Mouse (Mus musculus): ENCODE data around the gene Larp1b. TPM values are rescaled to one million over a fixed set of nuclear protein-coding genes. Genes with fewer than 3 reads are reported as not detected.
"Not testable (repeated sequence)": the region's sequence is repeated elsewhere in the genome, so short reads cannot be mapped to it uniquely, and the experiment has no call there.

Larp1b gene
- polyA plus RNA-seq (2015; fragmentation: Nextera tagmentation; extraction: Ambion mirVana), result 7.8 and 8.4 TPM in 2 replicates

GRCm38 (mm10) chr3:40949170-40949902, at the start of gene Larp1b:
Larp1b (plus strand) TSS chr3:40949828.
- peak within 1 kb of the TSS; percentile 94 for H3K9ac ChIP-seq
- WGBS (ENCODE audit: insufficient replicate concordance), result under 1% methylated on average over 65 of the region's 66 CpGs
- peaks cover 33% of the 10 kb centered on the region for H3K4me1 ChIP-seq (replicated peaks)
- H3K9me3 ChIP-seq (replicated peaks), result no peaks in the 10 kb centered on the region
- peak within 1 kb of the TSS; percentile 92 for H3K27ac ChIP-seq
- peak within 1 kb of the TSS; percentile 91 for H3K4me3 ChIP-seq (replicated peaks)
- peaks cover 13% of the 10 kb centered on the region for H3K27me3 ChIP-seq
- peak; percentile 91 for ATAC-seq (ENCODE audit: low read depth)
- no peaks in the 10 kb centered on the region for H3K36me3 ChIP-seq
- H3K4me2 ChIP-seq, result peak within 1 kb of the TSS; percentile 97
- peak; percentile 100 for DNase-seq

DNA sequence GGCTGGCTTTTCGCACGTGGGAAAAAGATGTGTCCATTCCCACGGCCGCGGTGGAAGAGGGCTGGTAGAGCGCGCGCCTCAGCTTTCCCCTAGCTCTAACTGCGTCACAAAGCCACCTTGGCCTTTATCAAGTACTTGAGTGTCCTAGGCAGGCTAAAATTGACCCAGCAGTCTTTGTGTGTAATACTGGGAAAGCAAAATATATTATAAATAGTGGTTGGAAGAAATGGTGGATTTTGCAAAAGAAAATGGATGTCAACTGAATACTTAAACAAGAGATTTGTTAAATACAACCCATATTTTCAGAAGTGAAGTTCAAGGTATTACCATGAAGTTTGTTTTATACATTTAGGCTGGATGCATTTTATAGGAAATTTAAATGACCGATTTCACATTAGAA, 47.2 kb upstream of the Larp1b start, which contains the start of gene 1700034I23Rik:
Gene 1700034I23Rik (minus strand): TSS at position 101 of the 400 bp plus-strand sequence.
- WGBS (ENCODE audit: insufficient replicate concordance), result 92% methylated on average over 8 of the region's 10 CpGs
- H3K9ac ChIP-seq; H3K36me3 ChIP-seq; H3K4me2 ChIP-seq; ATAC-seq (ENCODE audit: low read depth); H3K4me3 ChIP-seq (replicated peaks); H3K4me1 ChIP-seq (replicated peaks); H3K27me3 ChIP-seq; DNase-seq; H3K9me3 ChIP-seq (replicated peaks); H3K27ac ChIP-seq: not testable (repeated sequence)

GRCm38 (mm10) chr3:40938189-40938588, 11.4 kb upstream of the Larp1b start:
- WGBS (ENCODE audit: insufficient replicate concordance), result 66% methylated on average over 5 of the region's 5 CpGs

DNA sequence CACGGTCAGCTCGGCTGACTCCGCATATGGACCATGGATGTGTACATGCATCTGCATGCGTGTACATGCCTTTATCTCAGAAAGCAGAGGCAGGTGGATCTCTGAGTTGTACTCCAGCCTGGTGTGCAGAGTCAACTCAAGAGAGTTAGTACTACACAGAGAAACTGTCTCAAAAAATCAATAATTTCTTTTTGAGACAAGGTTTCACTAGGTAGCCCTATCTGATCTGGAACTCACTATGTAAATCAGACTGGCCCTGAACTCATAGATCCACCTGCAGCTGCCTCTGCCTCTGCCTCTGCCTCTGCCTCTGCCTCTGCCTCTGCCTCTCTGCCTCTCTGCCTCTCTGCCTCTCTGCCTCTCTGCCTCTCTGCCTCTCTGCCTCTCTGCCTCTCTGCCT, 11.0 kb upstream of the Larp1b start:
- Histone ChIP-seq H3K4me3 (replicated peaks) (no peak overlapping the region), H3K27ac (no peak overlapping the region), H3K27me3 (no peaks in the 10 kb centered on the region), H3K9me3 (replicated peaks) (no peaks in the 10 kb centered on the region), H3K36me3 (peaks cover 4% of the 10 kb centered on the region; the same call in 1 of the 2 replicates), H3K9ac (no peak overlapping the region), H3K4me2 (no peak overlapping the region), H3K4me1 (replicated peaks) (no peaks in the 10 kb centered on the region)
- 80% methylated on average over 4 of the region's 4 CpGs for WGBS (ENCODE audit: insufficient replicate concordance)
- DNase-seq (no peak), ATAC-seq (ENCODE audit: low read depth) (no peak)

More at GRCm38 (mm10) chr3:40938189-40938588, 11.4 kb upstream of the Larp1b start:
- H3K9me3 ChIP-seq (replicated peaks), result no peaks in the 10 kb centered on the region
- H3K4me3 ChIP-seq (replicated peaks), result no peak overlapping the region
- no peaks in the 10 kb centered on the region for H3K4me1 ChIP-seq (replicated peaks)
- peaks cover 4% of the 10 kb centered on the region; the same call in 1 of the 2 replicates for H3K36me3 ChIP-seq
- H3K4me2 ChIP-seq, result no peak overlapping the region
- H3K27me3 ChIP-seq, result no peaks in the 10 kb centered on the region
- H3K9ac ChIP-seq, result no peak overlapping the region
- DNase-seq (no peak), ATAC-seq (ENCODE audit: low read depth) (no peak)
- H3K27ac ChIP-seq, result no peak overlapping the region

- Histone ChIP-seq H3K27ac (no peak overlapping the region), H3K4me1 (replicated peaks) (no peaks in the 10 kb centered on the region), H3K4me3 (replicated peaks) (no peak overlapping the region), H3K9me3 (replicated peaks) (no peaks in the 10 kb centered on the region), H3K9ac (no peak overlapping the region), H3K36me3 (peaks cover 1% of the 10 kb centered on the region; the same call in 1 of the 2 replicates), H3K4me2 (no peak overlapping the region), H3K27me3 (no peaks in the 10 kb centered on the region)
- no peak for DNase-seq
- no peak for ATAC-seq (ENCODE audit: low read depth)
These were observed 10.6 kb upstream of the Larp1b start for GRCm38 (mm10) chr3:40939019-40939418.

DNA sequence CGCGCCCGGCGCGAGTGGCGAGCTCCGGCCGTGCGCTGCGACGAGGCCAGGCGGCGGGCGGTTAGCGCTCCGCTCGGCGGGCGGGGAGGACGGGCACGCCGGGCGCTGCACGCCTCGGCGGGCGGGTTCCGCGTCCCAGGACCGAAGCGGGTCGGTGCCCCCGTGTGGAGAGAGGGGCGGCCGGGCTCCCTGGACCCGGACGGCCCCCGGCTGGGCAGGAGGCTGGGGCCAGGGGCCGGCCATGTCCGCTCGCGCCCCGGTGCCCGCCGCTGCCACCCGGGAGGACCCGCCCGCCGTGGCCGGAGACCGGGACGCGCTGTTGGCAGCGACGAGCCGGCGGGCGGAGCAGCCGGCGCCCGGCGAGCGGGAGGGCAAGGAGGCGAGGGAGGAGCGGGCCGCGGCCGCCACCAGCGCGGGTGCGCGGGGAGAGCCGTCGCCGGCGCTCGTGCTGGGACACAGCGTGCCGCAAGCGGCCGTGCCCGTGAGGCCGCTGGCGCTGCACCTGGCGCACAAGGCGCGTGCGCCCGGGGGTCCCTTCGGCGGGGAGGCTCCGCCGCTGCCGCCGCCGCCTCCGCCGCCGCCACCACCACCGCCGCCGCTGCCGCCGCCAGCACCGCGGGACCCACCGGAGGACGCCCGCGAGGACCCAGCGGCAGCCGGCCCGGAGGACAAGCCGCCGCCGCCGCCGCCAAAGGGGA, 424 bp downstream of the Larp1b start:
- peaks cover 33% of the 10 kb centered on the region for H3K4me1 ChIP-seq (replicated peaks)
- ATAC-seq (ENCODE audit: low read depth) (peak; percentile 13), DNase-seq (peak; percentile 38)
- H3K27me3 ChIP-seq, result peaks cover 13% of the 10 kb centered on the region
- no peaks in the 10 kb centered on the region for H3K36me3 ChIP-seq
- peak overlapping the region; percentile 92 for H3K27ac ChIP-seq
- peak overlapping the region; percentile 91 for H3K4me3 ChIP-seq (replicated peaks)
- H3K4me2 ChIP-seq, result peak overlapping the region; percentile 97
- H3K9me3 ChIP-seq (replicated peaks), result no peaks in the 10 kb centered on the region
- under 1% methylated on average over 63 of the region's 118 CpGs for WGBS (ENCODE audit: insufficient replicate concordance)
- peak overlapping the region; percentile 94 for H3K9ac ChIP-seq

DNA sequence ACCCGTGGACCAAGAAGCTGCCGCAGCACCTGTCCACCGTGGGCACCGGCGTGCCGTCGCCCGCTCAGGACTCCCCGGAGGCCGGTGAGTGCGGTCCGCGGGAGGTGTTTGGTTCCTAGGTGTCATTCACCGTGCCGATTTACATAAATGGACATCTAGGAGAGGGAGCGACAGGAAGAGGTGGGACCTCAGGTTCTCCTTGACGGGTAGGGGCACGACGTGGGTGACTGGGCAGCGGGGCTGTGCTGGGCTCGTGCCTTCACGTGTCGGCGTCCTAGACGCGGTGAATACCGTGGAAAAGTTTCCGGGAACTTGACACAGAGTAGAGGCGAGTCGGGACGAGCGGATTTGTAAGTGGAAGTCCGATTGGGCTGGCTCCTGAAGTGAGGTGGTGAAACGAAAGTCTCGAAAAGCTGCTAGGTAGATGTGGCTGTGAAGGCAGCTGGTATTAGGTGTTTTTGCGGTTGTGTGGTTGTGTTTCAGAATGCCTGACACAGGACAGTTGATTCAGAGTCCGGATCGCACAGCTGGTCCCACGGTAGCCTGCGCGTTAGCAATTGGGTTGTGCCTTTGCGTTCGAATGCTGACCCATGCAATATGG, 1.1 kb downstream of the Larp1b start:
- DNase-seq, result peak; percentile 62
- H3K4me3 ChIP-seq (replicated peaks), result peak overlapping the region; percentile 91
- peaks cover 33% of the 10 kb centered on the region for H3K4me1 ChIP-seq (replicated peaks)
- WGBS (ENCODE audit: insufficient replicate concordance), result under 1% methylated on average over 43 of the region's 43 CpGs
- peak overlapping the region; percentile 97 for H3K4me2 ChIP-seq
- H3K36me3 ChIP-seq, result no peaks in the 10 kb centered on the region
- peak overlapping the region; percentile 94 for H3K9ac ChIP-seq
- peaks cover 13% of the 10 kb centered on the region for H3K27me3 ChIP-seq
- peak overlapping the region; percentile 92 for H3K27ac ChIP-seq
- H3K9me3 ChIP-seq (replicated peaks), result no peaks in the 10 kb centered on the region
- ATAC-seq (ENCODE audit: low read depth), result peak; percentile 24

DNA sequence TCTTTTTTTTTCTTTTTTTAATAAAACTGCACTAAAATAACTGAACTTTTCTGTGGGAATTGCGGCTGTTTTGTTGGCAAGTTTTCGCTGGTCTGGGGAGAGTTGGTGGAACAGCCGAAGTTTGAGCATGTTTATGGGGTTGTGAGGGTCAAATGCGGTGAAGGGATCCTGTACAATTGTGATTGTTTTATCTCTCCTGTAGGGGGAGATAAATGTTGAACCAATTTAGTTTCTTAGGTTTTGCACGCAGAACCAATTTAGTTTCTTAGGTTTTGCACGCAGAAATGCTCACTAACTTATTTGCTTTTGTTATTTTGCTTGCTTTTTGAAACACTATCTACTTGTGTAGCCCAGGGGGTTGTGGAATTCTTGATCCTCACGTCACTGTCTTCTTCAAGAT, 1.7 kb downstream of the Larp1b start:
- peak overlapping the region; percentile 92; the same call in 1 of the 2 replicates for H3K27ac ChIP-seq
- peak overlapping the region; percentile 91 for H3K4me3 ChIP-seq (replicated peaks)
- DNase-seq (peak; percentile 11), ATAC-seq (ENCODE audit: low read depth) (no peak)
- no peaks in the 10 kb centered on the region for H3K36me3 ChIP-seq
- H3K27me3 ChIP-seq, result peaks cover 13% of the 10 kb centered on the region
- peaks cover 36% of the 10 kb centered on the region for H3K4me1 ChIP-seq (replicated peaks)
- H3K9me3 ChIP-seq (replicated peaks), result no peaks in the 10 kb centered on the region
- H3K4me2 ChIP-seq, result peak overlapping the region; percentile 97
- peak overlapping the region; percentile 94 for H3K9ac ChIP-seq
- 6% methylated on average over 7 of the region's 7 CpGs for WGBS (ENCODE audit: insufficient replicate concordance)

DNA sequence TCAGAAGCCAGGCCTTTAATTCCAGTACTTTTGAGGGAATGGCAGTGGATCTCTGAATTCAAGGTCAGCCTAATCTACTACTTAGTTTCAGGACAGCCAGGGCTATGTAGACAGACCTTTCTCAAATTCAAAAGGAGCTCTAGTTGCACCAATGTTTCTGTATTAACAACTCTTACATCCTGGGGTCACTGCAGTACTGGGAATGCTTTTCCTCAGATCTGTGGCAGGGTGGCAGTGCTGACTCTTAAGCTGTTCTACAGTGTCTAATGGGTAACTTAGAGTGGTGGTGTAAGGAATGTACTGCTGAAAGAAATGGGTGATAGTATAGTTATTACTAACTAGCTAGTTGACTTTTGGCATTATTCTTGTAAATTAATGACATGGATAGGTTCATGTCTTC, 3.0 kb downstream of the Larp1b start:
- peaks cover 36% of the 10 kb centered on the region for H3K4me1 ChIP-seq (replicated peaks)
- ATAC-seq (ENCODE audit: low read depth), result no peak
- H3K27ac ChIP-seq, result no peak overlapping the region
- no peak overlapping the region; the same call in 1 of the 2 replicates for H3K9ac ChIP-seq
- H3K36me3 ChIP-seq, result no peaks in the 10 kb centered on the region
- H3K9me3 ChIP-seq (replicated peaks), result no peaks in the 10 kb centered on the region
- H3K4me3 ChIP-seq (replicated peaks), result no peak overlapping the region
- H3K27me3 ChIP-seq, result peaks cover 12% of the 10 kb centered on the region
- no peak for DNase-seq
- H3K4me2 ChIP-seq, result peak overlapping the region; percentile 97

GRCm38 (mm10) chr3:40954792-40955191, 5.2 kb downstream of the Larp1b start:
- Histone ChIP-seq H3K9ac (no peak overlapping the region), H3K4me1 (replicated peaks) (peaks cover 29% of the 10 kb centered on the region), H3K4me3 (replicated peaks) (no peak overlapping the region), H3K27ac (no peak overlapping the region), H3K27me3 (no peaks in the 10 kb centered on the region), H3K36me3 (no peaks in the 10 kb centered on the region), H3K4me2 (no peak overlapping the region), H3K9me3 (replicated peaks) (no peaks in the 10 kb centered on the region)
- ATAC-seq (ENCODE audit: low read depth), result no peak
- 67% methylated on average over 1 of the region's 1 CpGs for WGBS (ENCODE audit: insufficient replicate concordance)
- DNase-seq, result no peak

- ATAC-seq (ENCODE audit: low read depth) (peak; percentile 39), DNase-seq (no peak)
- no peaks in the 10 kb centered on the region for H3K36me3 ChIP-seq
- H3K27ac ChIP-seq, result no peak overlapping the region
- H3K9ac ChIP-seq, result no peak overlapping the region
- H3K4me1 ChIP-seq (replicated peaks), result peaks cover 8% of the 10 kb centered on the region; the same call in 1 of the 2 replicates
- H3K4me3 ChIP-seq (replicated peaks), result no peak overlapping the region
- H3K9me3 ChIP-seq (replicated peaks), result no peaks in the 10 kb centered on the region
- H3K4me2 ChIP-seq, result no peak overlapping the region
- H3K27me3 ChIP-seq, result no peaks in the 10 kb centered on the region
These were observed 9.2 kb downstream of the Larp1b start for GRCm38 (mm10) chr3:40958831-40959230.
